Mouse (Mus musculus): ENCODE data around the gene Btbd35f8.

Btbd35f8 gene

GRCm38 (mm10) chrX:34450224-34450623, at the start of gene Btbd35f8:
Btbd35f8 (plus strand) TSS chrX:34450524.
- no CpG with 5 or more reads among the region's 3 CpGs for whole genome bisulfite sequencing
